Comparison of ENCODE assay signal across 9 mouse cellular contexts in genomic region chr3:127554723-127555122, GRCm38 (mm10). TPM values are rescaled to one million over a fixed set of nuclear protein-coding genes. Genes with fewer than 3 reads are reported as not detected.
DNase-seq lines count a peak whose midpoint lies in the region; ATAC-seq lines count a peak whose summit lies in the region.
"Had no signal": no experiment of that assay in that cellular context is flagged by ENCODE, and none has a peak within 500 bp of the region (broad histone marks: within the 10 kb centered on the region; RNA-seq: fewer than 3 reads in every experiment).

No protein-coding gene starts in this region.

- H3K27ac ChIP-seq in kidney, embryonic 14.5 days (ENCODE audit: low read depth, low read length): no peak overlapping the region
- H3K27ac ChIP-seq in hindbrain, embryonic 14.5 days: no peak overlapping the region
- no peak overlapping the region for H3K27ac ChIP-seq in midbrain, embryonic 15.5 days

- DNase-seq in kidney, adult 9 months: no peak
- peak; percentile 49 for DNase-seq in adipocyte (ENCODE audit: low spot score)
- DNase-seq in hindbrain, embryonic 14.5 days (ENCODE audit: low spot score): peak; percentile 67
- no peak for DNase-seq in adrenal gland, adult (ENCODE audit: inconsistent age in 2 of 2, low spot score in 1 of 2)
- DNase-seq: gastrocnemius, postnatal 25 days had no signal

- H3K4me2 ChIP-seq in kidney, embryonic 14.5 days (replicated peaks; ENCODE audit: low read depth, low read length): peak overlapping the region; percentile 36
- H3K4me2 ChIP-seq in hindbrain, embryonic 14.5 days (replicated peaks): peak overlapping the region; percentile 63; the same call in 1 of the 2 replicates
- H3K4me2 ChIP-seq in midbrain, embryonic 15.5 days: peak overlapping the region; percentile 20; the same call in 1 of the 2 replicates

- H3K27me3 ChIP-seq in kidney, embryonic 14.5 days (ENCODE audit: control insufficient read depth, insufficient read depth, low read length): no peaks in the 10 kb centered on the region
- no peaks in the 10 kb centered on the region for H3K27me3 ChIP-seq in hindbrain, embryonic 14.5 days (ENCODE audit: control insufficient read depth, insufficient read depth, low read length)
- no peaks in the 10 kb centered on the region for H3K27me3 ChIP-seq in midbrain, embryonic 15.5 days (replicated peaks)

- 51% methylated on average over 5 of the region's 5 CpGs for WGBS in kidney, embryonic 14.5 days
- WGBS in hindbrain, embryonic 14.5 days: 65% methylated on average over 5 of the region's 5 CpGs
- WGBS in midbrain, embryonic 15.5 days: 67% methylated on average over 5 of the region's 5 CpGs

- H3K9ac ChIP-seq in kidney, embryonic 14.5 days (ENCODE audit: low read depth, low read length): peak overlapping the region; percentile 32; the same call in 1 of the 2 replicates
- no peak overlapping the region for H3K9ac ChIP-seq in hindbrain, embryonic 14.5 days
- no peak overlapping the region for H3K9ac ChIP-seq in midbrain, embryonic 15.5 days

- no peak for ATAC-seq in kidney, embryonic 14.5 days (ENCODE audit: low FRiP score, low TSS enrichment)
- ATAC-seq in hindbrain, embryonic 14.5 days (ENCODE audit: low FRiP score): no peak
- ATAC-seq in midbrain, embryonic 15.5 days (replicated peaks): no peak
- ATAC-seq in megakaryocyte progenitor cell, adult 5-6 weeks (replicated peaks; ENCODE audit: poor library complexity): no peak
- no peak for ATAC-seq in monocyte, adult 5-6 weeks (replicated peaks; ENCODE audit: insufficient number of reproducible peaks, low FRiP score, low TSS enrichment, poor library complexity, severe bottlenecking)

- H3K36me3 ChIP-seq in kidney, embryonic 14.5 days (ENCODE audit: control insufficient read depth, insufficient read depth, low read length): peaks cover 27% of the 10 kb centered on the region; the same call in 1 of the 2 replicates
- H3K36me3 ChIP-seq in hindbrain, embryonic 14.5 days (replicated peaks; ENCODE audit: control insufficient read depth, insufficient read depth): no peaks in the 10 kb centered on the region
- no peaks in the 10 kb centered on the region for H3K36me3 ChIP-seq in midbrain, embryonic 15.5 days (replicated peaks)

- H3K4me1 ChIP-seq in kidney, embryonic 14.5 days (ENCODE audit: control insufficient read depth, insufficient read depth, low read length): 0 out of 2 replicates have a peak, but pooled peaks cover 3% of the 10 kb centered on the region
- peaks cover 7% of the 10 kb centered on the region for H3K4me1 ChIP-seq in hindbrain, embryonic 14.5 days (replicated peaks; ENCODE audit: control insufficient read depth, insufficient read depth, low read length)
- H3K4me1 ChIP-seq in midbrain, embryonic 15.5 days: peaks cover 7% of the 10 kb centered on the region

- H3K4me3 ChIP-seq in kidney, embryonic 14.5 days (ENCODE audit: low read length): peak overlapping the region; percentile 72
- no peak overlapping the region for H3K4me3 ChIP-seq in hindbrain, embryonic 14.5 days (replicated peaks; ENCODE audit: low read length)
- no peak overlapping the region for H3K4me3 ChIP-seq in midbrain, embryonic 15.5 days

- no peaks in the 10 kb centered on the region for H3K9me3 ChIP-seq in kidney, embryonic 14.5 days (ENCODE audit: control insufficient read depth, low read length)
- H3K9me3 ChIP-seq in hindbrain, embryonic 14.5 days (ENCODE audit: control insufficient read depth, low read length): no peaks in the 10 kb centered on the region
- H3K9me3 ChIP-seq in midbrain, embryonic 15.5 days: no peaks in the 10 kb centered on the region

RNA-seq across cellular contexts. Expression of gene Zgrf1, which starts 1.4 kb away (rescaled TPM):
- polyA plus RNA-seq in kidney, embryonic 14.5 days (2014; fragmentation: Nextera tagmentation; extraction: Ambion mirVana): 5.7 and 14.0 TPM in 2 replicates
- polyA plus RNA-seq in hindbrain, embryonic 14.5 days (2014; fragmentation: Nextera tagmentation; extraction: Ambion mirVana): 2.6 and 2.7 TPM in 2 replicates
- polyA plus RNA-seq in midbrain, embryonic 15.5 days (2015; fragmentation: Nextera tagmentation; extraction: Ambion mirVana): 2.8 and 3.3 TPM in 2 replicates
- total RNA-seq in megakaryocyte progenitor cell, adult 5-6 weeks (2015): 20.1 and 22.2 TPM in 2 replicates
- 23.0 and 28.1 TPM in 2 replicates for total RNA-seq in megakaryocyte progenitor cell, adult 5-6 weeks (2017)
- total RNA-seq in monocyte, adult 5-6 weeks (2017): 4.3 to 8.1 TPM (median 4.5 TPM) in 3 replicates

RNA-seq across cellular contexts. Expression of gene Larp7, which starts 1.6 kb away (rescaled TPM):
- 65.2 and 72.5 TPM in 2 replicates for polyA plus RNA-seq in kidney, embryonic 14.5 days (2014; fragmentation: Nextera tagmentation; extraction: Ambion mirVana)
- 25.6 and 27.0 TPM in 2 replicates for polyA plus RNA-seq in hindbrain, embryonic 14.5 days (2014; fragmentation: Nextera tagmentation; extraction: Ambion mirVana)
- 25.3 and 26.0 TPM in 2 replicates for polyA plus RNA-seq in midbrain, embryonic 15.5 days (2015; fragmentation: Nextera tagmentation; extraction: Ambion mirVana)
- total RNA-seq in megakaryocyte progenitor cell, adult 5-6 weeks (2015): 86.3 and 90.6 TPM in 2 replicates
- 113 and 132 TPM in 2 replicates for total RNA-seq in megakaryocyte progenitor cell, adult 5-6 weeks (2017)
- total RNA-seq in monocyte, adult 5-6 weeks (2017): 73.5 to 95.3 TPM (median 73.8 TPM) in 3 replicates

RNA-seq across cellular contexts. Expression of gene Ank2, which starts 55.6 kb away (rescaled TPM):
- polyA plus RNA-seq in kidney, embryonic 14.5 days (2014; fragmentation: Nextera tagmentation; extraction: Ambion mirVana): 8.8 and 11.5 TPM in 2 replicates
- polyA plus RNA-seq in hindbrain, embryonic 14.5 days (2014; fragmentation: Nextera tagmentation; extraction: Ambion mirVana): 180 and 204 TPM in 2 replicates
- 192 and 216 TPM in 2 replicates for polyA plus RNA-seq in midbrain, embryonic 15.5 days (2015; fragmentation: Nextera tagmentation; extraction: Ambion mirVana)
- not detected in 2 replicates for total RNA-seq in megakaryocyte progenitor cell, adult 5-6 weeks (2015)
- 0.50 TPM in 1 of 2 replicates, not detected in the other for total RNA-seq in megakaryocyte progenitor cell, adult 5-6 weeks (2017)
- not detected in 3 replicates for total RNA-seq in monocyte, adult 5-6 weeks (2017)

Comparison
In these comparisons a context has a peak if more than half of its experiments do, and no peak if none do; other contexts are left out.
1. DNase-seq: peak in adipocyte (single experiment) and hindbrain, embryonic 14.5 days (single experiment); none in kidney, adult 9 months (single experiment) and adrenal gland, adult (0 of 2).
2. RNA of gene Ank2, which starts 55.6 kb away (polyA plus RNA-seq): 192 to 216 TPM in midbrain, embryonic 15.5 days and 180 to 204 TPM in hindbrain, embryonic 14.5 days; 8.8 to 11.5 TPM in kidney, embryonic 14.5 days; every median in the first group is over 10 times any median in the second.
3. Peak in every context shown above with its lines, with median percentiles within 50 percentile points of each other: H3K4me2 ChIP-seq.